Comparison of ENCODE assay signal across 8 mouse cellular contexts in genomic region chr10:126928011-126928818, GRCm38 (mm10). TPM values are rescaled to one million over a fixed set of nuclear protein-coding genes. Genes with fewer than 3 reads are reported as not detected.
A peak's percentile ranks its signal among the peaks of the same experiment; 100 is the strongest.
DNase-seq lines count a peak whose midpoint lies in the region; ATAC-seq and TF ChIP-seq lines count a peak whose summit lies in the region.

No protein-coding gene starts in this region.

- H3K36me3 ChIP-seq in C2C12 (ENCODE audit: control insufficient read depth, insufficient read depth), result no peaks in the 10 kb centered on the region
- H3K36me3 ChIP-seq in heart, embryonic 12.5 days, result no peaks in the 10 kb centered on the region
- H3K36me3 ChIP-seq in liver, embryonic 11.5 days (ENCODE audit: control insufficient read depth, insufficient read depth, low read length), result no peaks in the 10 kb centered on the region
- H3K36me3 ChIP-seq in myocyte (ENCODE audit: control insufficient read depth, insufficient read depth), result no peaks in the 10 kb centered on the region

- H3K4me1 ChIP-seq in bone marrow, adult 2 months (ENCODE audit: control insufficient read depth, insufficient read depth, low read length), result no peaks in the 10 kb centered on the region
- H3K4me1 ChIP-seq in embryonic fibroblast, embryonic 13.5 days (ENCODE audit: control insufficient read depth, insufficient read depth, low read length), result peaks cover 18% of the 10 kb centered on the region
- H3K4me1 ChIP-seq in heart, embryonic 12.5 days (replicated peaks), result peaks cover 65% of the 10 kb centered on the region
- peaks cover 10% of the 10 kb centered on the region for H3K4me1 ChIP-seq in liver, embryonic 11.5 days (replicated peaks; ENCODE audit: control insufficient read depth, insufficient read depth, low read length)

- H3K27me3 ChIP-seq in C2C12 (ENCODE audit: control insufficient read depth, insufficient read depth, insufficient read length) (no peaks in the 10 kb centered on the region), myocyte (ENCODE audit: control insufficient read depth, insufficient read depth, insufficient read length) (no peaks in the 10 kb centered on the region)
- no peaks in the 10 kb centered on the region for H3K27me3 ChIP-seq in heart, embryonic 12.5 days (replicated peaks)
- H3K27me3 ChIP-seq in liver, embryonic 11.5 days (replicated peaks; ENCODE audit: control insufficient read depth, insufficient read depth, low read length), result peaks cover 41% of the 10 kb centered on the region

- TF ChIP-seq POLR2A in bone marrow, adult 2 months (IDR thresholded peaks at IDR 0.05; ENCODE audit: borderline replicate concordance, control insufficient read depth, low read depth, low read length), result no peak
- peak; percentile 71 for TF ChIP-seq POLR2A in embryonic fibroblast, embryonic 13.5 days (IDR thresholded peaks at IDR 0.05; ENCODE audit: low read depth, low read length)
- TF ChIP-seq POLR2A in myocyte (IDR thresholded peaks at IDR 0.05; ENCODE audit: insufficient read length, low read depth), result peak; percentile 87

- WGBS in bone marrow, adult 2 months, result 3% methylated on average over 39 of the region's 39 CpGs
- under 1% methylated on average over 38 of the region's 39 CpGs for WGBS in heart, embryonic 12.5 days
- WGBS in liver, embryonic 11.5 days, result 2% methylated on average over 39 of the region's 39 CpGs

- no peaks in the 10 kb centered on the region for H3K79me3 ChIP-seq in C2C12 (ENCODE audit: low read depth)

- peak; percentile 73 for ATAC-seq in heart, embryonic 12.5 days (ENCODE audit: insufficient number of reproducible peaks, low FRiP score)
- ATAC-seq in liver, embryonic 11.5 days (replicated peaks; ENCODE audit: low FRiP score), result peak; percentile 32; the same call in 1 of the 2 replicates

- no peak overlapping the region for H3K27ac ChIP-seq in bone marrow, adult 2 months (ENCODE audit: control insufficient read depth, insufficient read depth, low read depth, low read length, poor library complexity)
- peak overlapping the region; percentile 99 for H3K27ac ChIP-seq in embryonic fibroblast, embryonic 13.5 days (ENCODE audit: insufficient read depth, low read length)
- peak overlapping the region; percentile 84 for H3K27ac ChIP-seq in heart, embryonic 12.5 days (ENCODE audit: poor library complexity, severe bottlenecking)
- H3K27ac ChIP-seq in liver, embryonic 11.5 days (ENCODE audit: low read depth, low read length), result peak overlapping the region; percentile 30; the same call in 1 of the 2 replicates

- H3K4me3 ChIP-seq in C2C12 (ENCODE audit: insufficient read depth, poor library complexity, severe bottlenecking) (peak overlapping the region; percentile 26), myocyte (peak overlapping the region; percentile 31)
- no peak overlapping the region for H3K4me3 ChIP-seq in bone marrow, adult 2 months (replicated peaks; ENCODE audit: control insufficient read depth, low read depth, low read length)
- H3K4me3 ChIP-seq in embryonic fibroblast, embryonic 13.5 days (ENCODE audit: insufficient read depth, low read length), result peak overlapping the region; percentile 7; the same call in 1 of the 2 replicates
- peak overlapping the region; percentile 54 for H3K4me3 ChIP-seq in heart, embryonic 12.5 days
- H3K4me3 ChIP-seq in liver, embryonic 11.5 days (ENCODE audit: low read depth, low read length), result peak overlapping the region; percentile 51

- TF ChIP-seq CTCF in C2C12 (IDR thresholded peaks at IDR 0.05; ENCODE audit: control insufficient read depth, insufficient read depth, insufficient read length), result no peak
- TF ChIP-seq CTCF in bone marrow, adult 2 months (IDR thresholded peaks at IDR 0.05; ENCODE audit: control insufficient read depth, insufficient read depth, low read length), result 0 out of 2 replicates have a peak, but pooled peaks have one; percentile 5
- TF ChIP-seq CTCF in embryonic fibroblast, embryonic 13.5 days (IDR thresholded peaks at IDR 0.05; ENCODE audit: borderline replicate concordance, insufficient read depth, low read length), result no peak

- DNase-seq in kidney, postnatal 10 days, result peak; percentile 92
- peak; percentile 65 for DNase-seq in liver, embryonic 11.5 days (ENCODE audit: low spot score)
- peak; percentile 72 for DNase-seq in urinary bladder, adult 2 months (ENCODE audit: low spot score)

- no peaks in the 10 kb centered on the region for H3K79me2 ChIP-seq in C2C12 (ENCODE audit: control insufficient read depth, insufficient read depth)
- no peaks in the 10 kb centered on the region for H3K79me2 ChIP-seq in myocyte (ENCODE audit: control insufficient read depth, insufficient read depth)

- peak overlapping the region; percentile 85 for H3K9ac ChIP-seq in heart, embryonic 12.5 days
- H3K9ac ChIP-seq in liver, embryonic 11.5 days (ENCODE audit: low read depth, low read length), result peak overlapping the region; percentile 60

- peak overlapping the region; percentile 91 for H3K4me2 ChIP-seq in heart, embryonic 12.5 days
- peak overlapping the region; percentile 62 for H3K4me2 ChIP-seq in liver, embryonic 11.5 days
- H3K4me2 ChIP-seq in myocyte (ENCODE audit: low read depth), result peak overlapping the region; percentile 98

- peak overlapping the region; percentile 91 for H3ac ChIP-seq in C2C12 (ENCODE audit: control insufficient read depth, insufficient read length, low read depth)
- H3ac ChIP-seq in myocyte (ENCODE audit: control insufficient read depth, insufficient read length), result peak overlapping the region; percentile 41

- no peaks in the 10 kb centered on the region for H3K9me3 ChIP-seq in heart, embryonic 12.5 days (replicated peaks)
- no peaks in the 10 kb centered on the region for H3K9me3 ChIP-seq in liver, embryonic 11.5 days (ENCODE audit: control insufficient read depth, low read length)

TF ChIP-seq in C2C12, 6 proteins besides CTCF, POLR2A, EP300 and RAD21:
- TF ChIP-seq MYOG (IDR thresholded peaks at IDR 0.05; ENCODE audit: control insufficient read depth, extremely low read depth, insufficient read length), result no peak
- TF ChIP-seq USF1 (IDR thresholded peaks at IDR 0.05; ENCODE audit: low read depth), result no peak
- no peak for TF ChIP-seq FOSL1 (IDR thresholded peaks at IDR 0.05; ENCODE audit: insufficient read depth, low read length, poor library complexity, severe bottlenecking)
- TF ChIP-seq CEBPB (IDR thresholded peaks at IDR 0.05; ENCODE audit: low read depth), result no peak
- no peak for TF ChIP-seq MAX (IDR thresholded peaks at IDR 0.05)
- TF ChIP-seq MYOD1 (IDR thresholded peaks at IDR 0.05; ENCODE audit: control insufficient read depth, insufficient read length, low read depth), result no peak

TF ChIP-seq in myocyte, 11 proteins besides CTCF, POLR2A, EP300 and RAD21:
- TF ChIP-seq CEBPB (IDR thresholded peaks at IDR 0.05; ENCODE audit: insufficient read depth, poor library complexity, severe bottlenecking) (peak; percentile 18; the same call in 1 of the 2 replicates), USF1 (IDR thresholded peaks at IDR 0.05; ENCODE audit: low read depth) (peak; percentile 39), POLR2AphosphoS2 (IDR thresholded peaks at IDR 0.05; ENCODE audit: insufficient read length, low read depth) (peak; percentile 86), E2F4 (IDR thresholded peaks at IDR 0.05; ENCODE audit: insufficient read depth) (no peak), SRF (IDR thresholded peaks at IDR 0.05; ENCODE audit: control insufficient read depth, insufficient read length, low read depth) (no peak), TCF3 (IDR thresholded peaks at IDR 0.05; ENCODE audit: insufficient read length, low read depth) (no peak), REST (IDR thresholded peaks at IDR 0.05; ENCODE audit: insufficient read depth, insufficient read length) (no peak), MYOG (IDR thresholded peaks at IDR 0.05; ENCODE audit: control insufficient read depth in 1 of 3, insufficient read depth in 1 of 3, insufficient read length in 2 of 3, low read depth in 2 of 3) (no peak)

RNA-seq across cellular contexts. Expression of gene Atp23, which starts 27.1 kb away (rescaled TPM):
- polyA plus RNA-seq in C2C12 (2012; fragmentation: generic; extraction: Trizol) (13.4 TPM), myocyte (2012; fragmentation: generic; extraction: Trizol) (6.3 TPM)
- 0.83 and 3.3 TPM in 2 replicates for polyA plus RNA-seq in bone marrow, adult 2 months (2011; ENCODE audit: insufficient read depth, insufficient read length, low replicate concordance, missing spikeins)
- polyA plus RNA-seq in embryonic fibroblast, embryonic 13.5 days (2011; ENCODE audit: insufficient read length, low read depth, missing spikeins), result 4.7 and 5.2 TPM in 2 replicates
- 8.2 and 10.0 TPM in 2 replicates for polyA plus RNA-seq in heart, embryonic 12.5 days (2016; fragmentation: Nextera tagmentation; extraction: Ambion mirVana)
- 21.4 and 21.8 TPM in 2 replicates for polyA plus RNA-seq in liver, embryonic 11.5 days (2014; fragmentation: Nextera tagmentation; extraction: Ambion mirVana)
- 5.7 and 7.5 TPM in 2 replicates for polyA plus RNA-seq in urinary bladder, adult 2 months (2012; rRNA removed)

RNA-seq across cellular contexts. Expression of gene Ctdsp2, which starts 50.3 kb away (rescaled TPM):
- polyA plus RNA-seq in C2C12 (2012; fragmentation: generic; extraction: Trizol), result 57.5 TPM
- 31.5 and 43.9 TPM in 2 replicates for polyA plus RNA-seq in bone marrow, adult 2 months (2011; ENCODE audit: insufficient read depth, insufficient read length, low replicate concordance, missing spikeins)
- 152 and 208 TPM in 2 replicates for polyA plus RNA-seq in embryonic fibroblast, embryonic 13.5 days (2011; ENCODE audit: insufficient read length, low read depth, missing spikeins)
- polyA plus RNA-seq in heart, embryonic 12.5 days (2016; fragmentation: Nextera tagmentation; extraction: Ambion mirVana), result 54.0 and 54.6 TPM in 2 replicates
- 37.4 and 42.2 TPM in 2 replicates for polyA plus RNA-seq in liver, embryonic 11.5 days (2014; fragmentation: Nextera tagmentation; extraction: Ambion mirVana)
- polyA plus RNA-seq in myocyte (2012; fragmentation: generic; extraction: Trizol), result 65.0 TPM
- 146 and 191 TPM in 2 replicates for polyA plus RNA-seq in urinary bladder, adult 2 months (2012; rRNA removed)
